Mouse (Mus musculus) heart, postnatal 36 days (tissue): Measurements from ENCODE around the gene Rhebl1. TPM values are rescaled to one million over a fixed set of nuclear protein-coding genes. Genes with fewer than 3 reads are reported as not detected.

ENCODE experiments used
- DNase-seq, 2 experiments: peaks; one replicate each; pipeline ENCODE4 v3.0.0; 2021 to 2022
- intact Hi-C: fragments of 180-260 bp; cut with DNase I; formaldehyde crosslinking; loops from one replicate; pipeline ENCODE4 v1.15.1; 2025
- total RNA-seq, 2 experiments: library from RNA; stranded (reverse); gene quantifications; 2 replicates each; pipeline ENCODE4 v1.2.3; 2021

The Rhebl1 gene
- total RNA-seq, 2 experiments from 2014 or later, result 3.0 to 4.3 TPM

DNA sequence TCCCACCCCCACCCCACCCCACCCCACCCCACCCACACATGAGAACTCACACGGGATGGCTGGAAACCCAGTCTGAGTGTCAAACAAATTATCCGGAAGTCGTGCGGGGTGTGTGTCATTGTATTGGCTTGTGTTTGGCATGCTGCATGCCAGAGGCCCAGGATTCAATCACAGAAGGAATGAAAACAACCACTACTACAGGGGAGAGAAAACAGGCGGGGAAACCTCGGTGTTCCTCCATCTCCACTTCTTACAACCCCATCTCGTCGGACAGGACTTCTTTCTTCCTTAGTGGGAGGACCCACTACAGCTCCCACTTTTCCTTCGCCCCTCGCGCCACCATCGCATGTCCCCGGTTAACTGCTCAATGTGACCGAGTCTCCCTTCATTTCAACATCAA is 22.8 kb upstream of the Rhebl1 start:
- no peak for DNase-seq
- intact Hi-C loops, result loop anchor here (2.0 kb wide), 1 partner anchor 18 kb away; the partner anchor contains the start of gene Tuba1b

GRCm38 (mm10) chr15:98916016-98916415 is 21.7 kb upstream of the Rhebl1 start:
- DNase-seq, result no peak
- intact Hi-C loops, result loop anchor here (2.0 kb wide), 1 partner anchor 19 kb away; the partner anchor contains the start of gene Tuba1b

- intact Hi-C loops, result no loop called here
- DNase-seq, result no peak
These were observed 20.6 kb upstream of the Rhebl1 start for GRCm38 (mm10) chr15:98914903-98915302.

DNA sequence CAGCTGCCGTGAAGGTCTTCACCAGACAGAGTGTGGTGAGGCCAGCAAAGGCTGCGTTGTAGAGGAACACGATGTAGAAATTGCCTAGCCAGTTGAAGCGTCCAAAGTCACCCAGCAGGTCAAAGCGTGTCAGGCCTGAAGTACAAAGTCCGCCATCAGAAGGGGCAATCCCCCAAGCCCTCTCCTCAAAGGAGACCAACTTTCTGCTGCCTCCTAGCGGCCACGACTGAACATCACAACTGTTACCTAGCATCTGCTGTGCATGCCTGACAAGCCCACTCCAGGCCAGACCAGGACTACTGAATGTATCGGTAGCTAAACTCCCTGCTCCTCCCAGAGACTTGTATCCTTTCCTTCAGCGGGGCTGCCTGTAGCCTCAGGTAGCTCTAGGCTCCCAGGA is 10.4 kb upstream of the Rhebl1 start:
- intact Hi-C loops, result no loop called here
- DNase-seq, result peak in 1 of 2 experiments; percentile 37

DNA sequence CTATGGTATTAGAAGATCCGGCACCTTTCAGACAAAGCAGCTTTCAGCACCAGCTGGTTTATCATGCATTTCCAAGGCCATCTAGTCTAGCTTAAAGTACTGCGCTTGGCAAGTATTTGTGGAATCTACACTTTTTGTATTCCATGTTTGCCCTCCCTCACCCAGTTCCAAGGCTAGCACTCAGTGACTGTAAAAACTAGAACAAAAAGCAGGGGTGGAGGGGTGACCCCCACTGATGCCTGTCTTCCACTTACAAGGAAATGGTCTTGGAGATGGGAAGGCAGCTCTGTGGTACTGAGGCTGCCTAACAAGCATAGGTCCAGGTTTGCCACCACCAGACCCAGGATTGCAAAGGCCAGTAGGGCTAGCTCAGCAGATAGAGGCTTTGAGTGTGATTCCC is 8.3 kb upstream of the Rhebl1 start:
- no peak for DNase-seq
- intact Hi-C loops, result no loop called here

- DNase-seq, result no peak
- intact Hi-C loops, result no loop called here
These were observed 7.2 kb upstream of the Rhebl1 start for GRCm38 (mm10) chr15:98901530-98901929.

GRCm38 (mm10) chr15:98897928-98898800 is 3.8 kb upstream of the Rhebl1 start, which contains the start of gene Dhh:
Gene Dhh, minus strand, starts transcription at chr15:98898540.
- DNase-seq, result no peak
- intact Hi-C loops, result no loop called here

DNA sequence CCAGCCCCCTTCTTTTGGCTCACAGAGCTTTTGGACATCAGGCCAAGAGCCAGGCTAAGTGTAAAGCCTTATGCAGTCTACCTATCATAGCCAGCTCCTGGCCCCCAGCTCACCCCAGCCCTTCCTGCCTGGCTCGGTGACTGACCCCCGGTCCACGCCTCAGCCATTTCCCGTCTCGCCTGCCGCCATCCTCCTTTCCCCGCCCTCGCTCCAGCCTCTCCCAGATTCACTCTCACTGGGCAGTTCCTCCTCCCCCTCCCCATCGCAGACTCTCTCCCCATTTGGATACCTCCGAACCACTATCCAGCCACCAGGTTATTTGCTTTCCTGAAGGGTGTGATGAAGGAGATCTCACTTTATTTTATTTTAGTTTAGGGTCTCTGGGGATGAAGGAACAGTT is 3.2 kb upstream of the Rhebl1 start:
- peak; percentile 30 to 38 for DNase-seq
- intact Hi-C loops, result no loop called here

DNA sequence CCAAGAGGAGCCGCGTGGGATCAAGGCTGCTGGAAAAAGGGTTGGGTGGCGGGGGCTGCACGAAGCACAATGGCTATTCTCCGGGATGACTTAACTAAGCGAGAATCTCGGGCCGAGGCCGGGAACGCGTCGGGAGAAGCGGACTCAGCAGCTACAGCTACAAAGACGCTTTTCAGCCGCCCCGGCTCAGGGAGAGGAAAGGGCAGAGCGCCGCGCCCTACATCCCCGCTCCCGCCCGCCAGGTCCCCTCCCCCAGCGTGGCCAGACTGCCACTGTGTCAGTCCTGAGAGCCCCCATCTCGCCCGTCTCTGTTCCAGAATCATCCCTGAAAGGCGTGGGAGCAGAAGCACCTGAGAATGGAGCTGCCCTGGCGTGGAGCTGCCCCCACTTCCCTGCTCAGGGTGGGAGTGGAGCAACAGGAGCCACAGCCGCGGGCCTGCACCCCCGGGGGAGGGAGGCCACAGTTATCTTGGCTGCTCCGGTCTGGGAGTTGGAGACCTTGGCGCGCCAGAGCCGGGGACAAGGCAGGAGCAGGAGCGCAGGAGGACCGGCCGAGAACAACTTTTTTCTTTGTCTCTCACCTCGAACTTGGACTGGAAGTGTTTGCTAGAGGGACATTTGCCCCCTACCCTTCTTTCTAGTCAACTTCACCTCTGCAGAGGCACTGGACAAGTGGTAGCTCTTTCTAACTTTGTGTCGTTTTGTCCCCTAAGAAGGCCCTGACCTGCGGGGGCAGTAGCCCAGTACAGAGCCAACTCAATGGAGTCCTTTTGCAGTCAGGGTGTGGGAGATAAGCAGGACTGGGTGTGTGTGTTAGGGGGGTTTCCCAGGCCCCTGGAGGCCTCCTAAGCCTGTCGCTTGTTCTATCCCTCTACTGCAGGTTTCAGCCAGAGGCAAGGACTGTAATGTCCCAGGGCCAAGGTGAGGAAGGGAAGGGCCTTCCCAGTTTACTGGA is 1.6 kb upstream of the Rhebl1 start:
- DNase-seq, result peak; percentile 38 to 45
- intact Hi-C loops, result no loop called here

DNA sequence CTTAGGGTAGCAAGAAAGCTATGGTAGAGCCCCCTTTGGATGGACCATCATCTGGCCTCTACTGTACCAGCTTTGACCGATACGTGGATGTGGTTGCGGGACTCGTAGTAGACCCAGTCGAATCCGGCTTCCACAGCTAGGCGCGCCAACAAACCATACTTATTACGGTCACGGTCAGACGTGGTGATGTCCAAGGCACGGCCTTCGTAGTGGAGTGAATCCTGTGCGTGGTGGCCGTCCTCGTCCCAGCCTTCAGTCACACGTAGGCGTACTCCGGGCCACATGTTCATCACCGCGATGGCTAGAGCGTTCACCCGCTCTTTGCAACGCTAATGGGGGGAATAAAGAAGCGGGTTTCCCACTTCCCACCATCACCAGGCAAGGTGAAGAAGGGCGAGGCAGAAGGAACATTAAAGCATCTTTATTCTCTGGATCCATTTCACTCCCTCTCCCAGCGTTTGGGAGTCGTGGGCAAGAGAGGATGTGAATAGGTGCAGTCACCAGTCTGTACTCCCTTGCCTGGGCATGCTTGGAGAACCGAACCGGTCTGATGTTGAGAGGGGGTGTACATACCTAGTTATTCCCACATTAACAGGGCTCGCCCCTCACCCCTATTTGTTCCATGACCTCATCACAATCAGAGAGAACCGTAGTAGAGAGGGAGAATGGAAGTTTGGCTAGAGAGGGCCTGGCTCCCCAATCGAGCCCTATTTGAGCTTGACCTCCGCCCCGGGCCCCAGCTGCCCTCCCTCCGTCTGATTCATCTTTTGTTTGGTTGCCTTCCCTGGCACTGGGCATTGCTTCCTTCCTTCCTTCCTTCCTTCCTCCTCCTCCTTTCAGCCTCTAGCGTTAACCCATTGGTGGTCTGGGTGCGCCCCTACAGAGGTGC is 650 bp upstream of the Rhebl1 start:
- DNase-seq, result no peak
- intact Hi-C loops, result no loop called here

DNA sequence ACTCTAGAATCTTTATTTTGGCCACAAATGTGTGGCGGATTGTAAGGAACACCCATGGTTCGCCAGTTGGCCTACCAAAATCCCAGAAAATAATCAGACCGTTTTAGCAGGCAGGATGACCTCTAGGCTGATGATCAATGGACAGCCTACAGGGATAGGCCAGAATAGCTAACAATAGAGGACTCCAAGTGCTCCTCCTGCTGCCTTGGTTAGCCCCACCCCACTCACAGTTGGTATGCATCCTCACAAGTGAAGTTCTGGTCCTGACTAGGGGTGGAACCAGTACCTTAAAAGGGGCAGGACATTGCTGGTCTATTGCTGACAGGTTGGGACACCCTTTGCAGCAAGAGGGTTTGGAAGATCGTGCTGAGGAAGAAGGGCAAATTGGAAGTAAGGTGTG is 1.3 kb downstream of the Rhebl1 start:
- intact Hi-C loops, result no loop called here
- DNase-seq, result no peak

DNA sequence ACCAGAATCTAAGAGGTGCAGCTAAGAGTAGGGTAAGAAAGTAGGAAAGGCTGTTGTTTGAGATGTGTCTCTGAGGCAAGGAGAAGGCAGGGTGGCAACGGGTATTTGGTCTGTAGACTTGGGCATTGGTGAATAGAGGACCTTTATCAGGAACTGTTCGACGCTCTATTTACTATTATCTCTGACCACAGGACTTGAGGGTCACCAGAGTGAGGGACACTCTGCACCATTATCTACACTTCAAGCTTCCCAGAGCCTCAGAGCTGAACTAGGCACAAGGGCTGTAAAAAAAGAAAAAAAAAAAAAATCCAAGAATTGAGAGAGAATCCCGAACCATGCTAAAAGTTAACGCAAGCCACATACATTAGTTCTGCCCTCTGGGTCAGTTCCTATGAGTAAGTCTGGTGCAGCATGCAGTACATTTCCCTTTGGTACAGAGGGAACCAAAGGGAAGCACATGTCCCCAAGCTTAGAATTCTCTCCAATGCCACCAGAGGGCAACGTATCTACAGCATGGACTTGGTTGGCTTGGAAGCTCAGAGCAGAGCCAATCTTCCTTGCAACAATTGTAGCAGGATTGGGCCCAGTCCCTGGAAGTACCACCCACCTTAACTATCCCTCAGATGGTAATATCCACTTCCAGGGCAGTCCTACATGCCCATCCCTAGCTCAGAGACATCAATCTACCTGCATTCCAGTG is 2.3 kb downstream of the Rhebl1 start:
- intact Hi-C loops, result loop anchor here (1.0 kb wide), 2 partner anchors 36 to 102 kb away; no protein-coding TSS in a partner anchor

DNA sequence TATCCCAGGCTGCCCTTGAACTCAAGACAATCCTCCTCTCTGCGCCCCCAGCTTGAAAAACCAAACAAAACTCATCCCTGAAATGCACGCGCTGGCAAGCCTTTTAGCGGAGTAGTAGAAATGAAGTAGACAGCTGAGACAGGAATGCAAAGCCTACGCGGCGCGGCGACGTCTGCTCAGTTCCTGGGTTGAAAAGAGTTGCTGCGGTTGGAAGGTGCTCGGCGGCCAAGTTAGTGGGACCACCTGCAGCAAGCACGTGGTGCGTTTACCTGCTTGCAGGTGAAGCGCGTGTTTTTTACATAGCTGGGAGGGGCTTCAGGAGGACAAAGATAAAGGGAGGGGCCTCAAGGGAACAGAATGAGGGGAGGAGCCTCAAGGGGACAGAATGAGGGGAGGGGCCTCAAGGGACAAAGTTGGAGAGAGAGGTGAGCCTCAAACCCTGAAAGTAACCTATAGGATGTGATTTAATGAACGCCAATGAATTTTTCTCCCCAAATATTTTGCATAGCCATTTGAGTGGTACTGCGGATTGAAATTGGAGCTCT is 3.1 kb downstream of the Rhebl1 start:
- intact Hi-C loops, result no loop called here
- no peak for DNase-seq

More for the DNA sequence above, 2.3 kb downstream of the Rhebl1 start:
- DNase-seq, result peak; percentile 55 to 57

GRCm38 (mm10) chr15:98887526-98887925 is 6.8 kb downstream of the Rhebl1 start:
- no peak for DNase-seq
- intact Hi-C loops, result no loop called here

DNA sequence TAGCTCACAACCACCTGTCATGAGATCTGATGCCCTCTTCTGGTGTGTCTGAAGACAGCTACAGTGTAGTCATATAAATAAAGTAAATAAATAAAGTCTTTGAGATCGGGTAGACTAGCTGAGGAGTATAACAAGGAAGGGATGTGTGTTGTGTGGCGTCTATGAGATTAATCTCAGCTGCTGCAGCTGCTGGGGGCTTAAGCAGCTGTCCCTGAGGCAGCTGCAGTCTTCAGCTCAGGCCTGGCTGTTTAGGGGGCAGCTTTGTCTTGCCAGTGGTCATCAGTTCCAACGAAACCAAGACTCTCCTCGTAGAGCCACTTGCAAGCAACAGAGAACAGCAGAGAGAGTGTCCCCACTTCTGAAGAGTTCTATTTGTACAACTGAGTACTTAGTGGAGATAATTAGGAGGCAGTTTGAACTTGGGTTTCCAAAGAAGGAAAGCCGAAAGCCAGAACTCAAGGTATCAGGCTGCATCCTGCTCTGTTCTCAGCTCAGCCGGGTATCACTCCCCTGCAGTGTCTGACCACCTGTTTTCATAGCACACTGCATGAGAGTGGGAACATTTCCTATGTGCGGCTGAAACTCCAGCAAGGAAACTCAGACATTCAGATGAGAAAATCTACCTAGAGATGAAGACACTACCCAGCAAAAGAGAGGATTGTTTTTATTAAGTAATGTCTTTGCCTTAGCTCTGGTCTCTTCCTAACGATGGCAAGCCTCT is 7.5 kb downstream of the Rhebl1 start:
- DNase-seq, result no peak
- intact Hi-C loops, result no loop called here

DNA sequence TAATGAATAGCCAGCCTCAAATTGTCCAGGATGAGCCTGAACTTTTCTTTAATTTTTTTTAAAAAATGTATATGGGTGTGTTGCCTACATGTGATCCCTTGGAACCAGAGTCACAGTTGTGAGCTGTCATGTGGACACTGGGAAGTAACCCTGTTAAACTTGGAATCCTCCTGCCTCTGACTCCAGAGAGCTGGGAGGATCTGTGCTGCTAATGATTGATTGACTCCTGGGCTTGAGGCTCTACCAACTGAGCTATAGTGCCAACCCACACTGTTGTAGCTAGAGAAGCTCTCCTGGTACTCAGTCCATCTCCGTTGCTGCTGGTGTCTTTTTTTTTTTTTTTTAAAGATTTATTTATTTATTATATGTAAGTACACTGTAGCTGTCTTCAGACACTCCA is 10.2 kb downstream of the Rhebl1 start:
- no peak for DNase-seq
- intact Hi-C loops, result no loop called here

- intact Hi-C loops, result no loop called here
- no peak for DNase-seq
These were observed 10.7 kb downstream of the Rhebl1 start for GRCm38 (mm10) chr15:98883661-98884060.

DNA sequence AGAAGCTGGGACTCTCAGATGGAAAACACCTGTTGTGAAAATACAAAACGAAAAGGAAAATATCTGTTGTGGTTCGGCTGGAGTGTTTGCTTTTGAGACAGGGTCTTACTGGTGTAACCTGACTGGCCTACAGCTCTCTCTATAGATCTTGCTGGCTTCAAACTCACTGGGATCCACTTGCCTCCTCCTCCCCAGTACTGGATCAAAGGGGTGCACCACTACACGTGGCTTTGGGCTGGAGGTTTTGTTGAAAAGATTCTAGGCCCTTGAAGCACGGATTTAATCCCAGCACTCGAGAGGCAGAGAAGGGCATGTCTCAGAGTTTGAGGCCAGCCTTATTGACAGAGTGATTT is 12.7 kb downstream of the Rhebl1 start:
- intact Hi-C loops, result no loop called here
- DNase-seq, result no peak
